Mouse (Mus musculus) heart, adult 2 months (tissue): Measurements from ENCODE around the gene Gm26920. TPM values are rescaled to one million over a fixed set of nuclear protein-coding genes. Genes with fewer than 3 reads are reported as not detected.

ENCODE experiments used
- DNase-seq, 2 experiments: peaks; one replicate each; pipeline ENCODE4 v3.0.0; 2021
- H3K27ac ChIP-seq: fragments of 200-600 bp; 2 replicates; pipeline ENCODE4 v1.8.1; 2022
- H3K27me3 ChIP-seq: fragments of 200-500 bp; 2 replicates; pipeline ENCODE4 v1.6.1; 2012; ENCODE audit warnings: mild to moderate bottlenecking, low read length, inconsistent platforms, mixed read lengths; ENCODE audit not compliant: control insufficient read depth, insufficient read depth
- H3K36me3 ChIP-seq: fragments of 200-500 bp; 2 replicates; pipeline ENCODE4 v1.6.1; 2012; ENCODE audit warnings: low read length, inconsistent platforms; ENCODE audit not compliant: control insufficient read depth, insufficient read depth
- H3K4me1 ChIP-seq: fragments of 200-500 bp; 2 replicates; pipeline ENCODE4 v1.6.1; 2011; ENCODE audit warnings: low read length; ENCODE audit not compliant: control insufficient read depth, insufficient read depth
- H3K4me3 ChIP-seq: fragments of 200-600 bp; 2 replicates; pipeline ENCODE4 v1.8.1; 2022
- H3K79me2 ChIP-seq: fragments of 200-500 bp; replicated peaks from 2 replicates; pipeline ENCODE4 v1.6.1; 2012; ENCODE audit warnings: mild to moderate bottlenecking, inconsistent platforms, low read length, moderate library complexity, mixed read lengths; ENCODE audit not compliant: control insufficient read depth, insufficient read depth
- H3K9ac ChIP-seq: fragments of 200-500 bp; 2 replicates; pipeline ENCODE4 v1.6.1; 2012; ENCODE audit warnings: low read depth, mild to moderate bottlenecking, control low read depth, inconsistent platforms, low read length, mixed read lengths
- CTCF ChIP-seq: fragments of 200-600 bp; IDR thresholded peaks from 2 replicates; pipeline ENCODE4 v1.8.1; 2022; ENCODE audit warnings: antibody characterized with exemption, mild to moderate bottlenecking, moderate library complexity
- EP300 ChIP-seq: fragments of 200-500 bp; IDR thresholded peaks from 2 replicates; pipeline ENCODE4 v1.6.1; 2011; ENCODE audit warnings: low read depth, low read length, control low read depth; ENCODE audit not compliant: insufficient read depth
- POLR2A ChIP-seq: fragments of 200-500 bp; IDR thresholded peaks from 2 replicates; pipeline ENCODE4 v1.6.1; 2011; ENCODE audit warnings: mild to moderate bottlenecking, low read depth, low read length, control low read depth; ENCODE audit not compliant: insufficient read depth
- WGBS: fragments of 180-500 bp; shearing (Covaris S2); methylation state at CpG from one replicate; pipeline ENCODE4 v1.1.7; 2018; 5-methylcytosine and 5-hydroxymethylcytosine counted together
- intact Hi-C: fragments of 180-260 bp; cut with DNase I; formaldehyde crosslinking; loops from one replicate; pipeline ENCODE4 v1.15.1; 2025
- polyA plus RNA-seq: library from polyadenylated mRNA; depleted of rRNA; stranded (reverse); fragments of >200 nt; gene quantifications from 2 replicates; pipeline ENCODE4 v1.2.3, GENCODE M21; 2012
- total RNA-seq, 2 experiments: library from RNA; stranded (reverse); gene quantifications; 2 replicates each; pipeline ENCODE4 v1.2.3; 2021

The Gm26920 gene
- total and polyA plus RNA-seq, 3 experiments: 0.84 TPM; not detected in 2

DNA sequence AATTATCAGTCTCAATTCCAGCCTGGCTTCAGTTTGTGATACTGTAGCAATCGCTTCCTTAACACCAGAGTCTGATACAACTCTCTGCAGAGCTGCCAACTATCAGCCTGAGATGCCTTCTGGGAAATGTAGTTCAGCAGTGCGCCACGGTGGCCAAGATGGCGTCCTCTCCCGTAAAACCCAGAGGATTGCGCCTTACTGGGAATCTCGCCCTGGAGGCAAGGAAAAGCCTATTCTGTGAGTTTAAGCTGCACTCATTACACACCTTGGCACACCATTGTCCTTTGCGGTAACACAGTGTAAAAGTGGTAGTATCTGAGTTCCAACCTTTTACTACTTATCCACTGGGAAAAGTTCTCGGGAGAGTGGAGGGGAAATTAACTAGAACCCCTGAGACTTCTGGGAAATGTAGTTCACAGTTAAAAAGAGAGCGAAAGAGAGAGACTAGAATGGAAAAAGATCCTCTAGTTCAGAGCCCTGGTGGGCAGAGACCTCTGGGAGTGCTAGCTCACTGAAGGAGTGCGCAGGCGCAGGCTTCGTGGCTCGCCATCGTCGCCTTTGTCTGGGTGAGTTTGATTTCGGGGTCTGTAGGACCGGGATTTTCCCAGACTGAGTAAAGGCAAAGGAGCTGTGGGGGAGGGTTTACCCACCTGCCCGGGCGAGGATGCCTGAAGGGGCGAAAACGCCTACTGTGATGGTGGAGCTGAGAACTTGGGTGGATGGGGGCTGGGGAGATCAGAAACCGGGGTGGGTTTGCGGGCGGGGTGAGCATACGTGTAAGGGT lies 4.6 kb upstream of the Gm26920 start, which contains the start of gene Zfp260:
Gene Zfp260 (plus strand): TSS at position 132 of the 784 bp plus-strand sequence.
- Histone ChIP-seq H3K9ac (peak within 1 kb of the TSS; percentile 81), H3K27me3 (no peaks in the 10 kb centered on the region), H3K4me3 (peak within 1 kb of the TSS; percentile 63), H3K79me2 (peaks cover 2% of the 10 kb centered on the region; the same call in 1 of the 2 replicates), H3K4me1 (peaks cover 3% of the 10 kb centered on the region), H3K36me3 (peaks cover 1% of the 10 kb centered on the region), H3K27ac (peak within 1 kb of the TSS; percentile 96)
- under 1% methylated on average over 26 of the region's 26 CpGs for WGBS
- peak; percentile 90 to 93 for DNase-seq
- intact Hi-C loops: loop anchor here (1.0 to 5.0 kb wide), 2 partner anchors 75 to 188 kb away; partner anchors contain the start of genes Zfp27 and Zfp383
- peak; percentile 42; the same call in 1 of the 2 replicates for TF ChIP-seq EP300
- peak; percentile 45 for TF ChIP-seq CTCF
- peak; percentile 90 for TF ChIP-seq POLR2A

DNA sequence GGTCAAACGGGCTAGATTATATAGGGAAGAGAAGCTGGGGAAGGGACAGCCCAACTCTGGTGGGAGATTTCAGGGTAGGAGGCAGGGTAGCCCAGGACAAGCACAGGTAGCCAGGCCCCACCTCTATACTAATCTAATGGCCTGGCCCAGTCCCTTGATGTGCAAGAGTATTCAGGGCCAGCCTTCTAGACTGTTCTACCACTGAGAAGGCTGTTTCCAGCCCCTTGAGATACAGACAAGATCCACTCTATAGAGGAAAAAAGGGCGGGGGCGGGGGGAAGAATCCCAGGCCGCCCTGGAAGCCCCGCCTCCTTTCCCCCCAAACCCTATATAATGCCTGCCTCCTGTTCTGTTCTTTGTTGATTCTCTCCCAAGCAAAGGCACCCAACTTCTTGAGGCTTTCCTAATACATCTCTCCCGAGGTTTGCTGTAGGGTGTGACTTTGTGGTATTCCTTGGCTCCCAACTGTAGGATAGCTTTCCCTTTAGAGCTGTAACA lies 3.8 kb upstream of the Gm26920 start:
- Histone ChIP-seq H3K36me3 (no peaks in the 10 kb centered on the region), H3K79me2 (peaks cover 2% of the 10 kb centered on the region; the same call in 1 of the 2 replicates), H3K4me1 (peaks cover 5% of the 10 kb centered on the region), H3K27ac (peak overlapping the region; percentile 96), H3K27me3 (no peaks in the 10 kb centered on the region), H3K9ac (no peak overlapping the region), H3K4me3 (peak overlapping the region; percentile 63; the same call in 1 of the 2 replicates)
- TF ChIP-seq CTCF: no peak
- no peak for TF ChIP-seq POLR2A
- no peak for TF ChIP-seq EP300
- 73% methylated on average over 6 of the region's 6 CpGs for WGBS
- no peak for DNase-seq
- intact Hi-C loops: loop anchor here (5.0 kb wide), 1 partner anchor 187 kb away; the partner anchor contains the start of genes Zfp27 and Zfp383

DNA sequence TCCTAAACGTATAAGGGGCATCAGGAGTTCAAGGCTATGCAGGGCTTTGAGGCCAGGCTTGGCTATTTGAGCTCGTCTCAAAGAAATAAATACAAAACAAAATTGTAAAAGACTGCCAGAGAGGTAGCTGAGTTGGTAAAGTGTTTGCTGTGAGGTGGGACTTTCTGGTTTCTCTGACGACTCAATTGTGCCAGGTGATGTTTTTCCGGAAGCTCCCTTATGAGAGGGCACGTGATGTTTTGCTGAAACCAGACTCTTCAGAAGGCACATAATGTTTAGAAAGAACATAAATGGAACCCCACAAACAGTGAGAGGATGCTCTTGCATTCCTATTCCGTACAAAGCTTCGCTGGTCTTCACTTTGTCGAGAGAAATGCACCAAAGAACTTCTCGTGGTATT lies 2.5 kb upstream of the Gm26920 start:
- no peaks in the 10 kb centered on the region for H3K36me3 ChIP-seq
- intact Hi-C loops: loop anchor here (5.0 kb wide), 1 partner anchor 185 kb away; the partner anchor contains the start of genes Zfp27 and Zfp383

GRCm38 (mm10) chr7:30090970-30091585 lies 868 bp upstream of the Gm26920 start:
- H3K36me3 ChIP-seq: no peaks in the 10 kb centered on the region
- intact Hi-C loops: loop anchor here (2.0 to 5.0 kb wide), 2 partner anchors 40 to 184 kb away; partner anchors contain the start of genes Zfp14, Zfp27 and Zfp383
- H3K27ac ChIP-seq: peak overlapping the region; percentile 73
- WGBS: 5% methylated on average over 9 of the region's 9 CpGs
- peak overlapping the region; percentile 86 for H3K4me3 ChIP-seq
- no peak for TF ChIP-seq POLR2A
- TF ChIP-seq CTCF: peak; percentile 71
- no peak for TF ChIP-seq EP300
- no peaks in the 10 kb centered on the region; the same call in 1 of the 2 replicates for H3K79me2 ChIP-seq
- peaks cover 4% of the 10 kb centered on the region for H3K4me1 ChIP-seq
- peak overlapping the region; percentile 44 for H3K9ac ChIP-seq
- no peaks in the 10 kb centered on the region for H3K27me3 ChIP-seq
- no peak for DNase-seq

More for the DNA sequence above, 2.5 kb upstream of the Gm26920 start:
- H3K27me3 ChIP-seq: no peaks in the 10 kb centered on the region
- no peaks in the 10 kb centered on the region; the same call in 1 of the 2 replicates for H3K79me2 ChIP-seq
- H3K4me3 ChIP-seq: no peak overlapping the region
- H3K27ac ChIP-seq: no peak overlapping the region
- no peak for TF ChIP-seq POLR2A
- TF ChIP-seq EP300: no peak
- no peak for TF ChIP-seq CTCF
- 81% methylated on average over 9 of the region's 9 CpGs for WGBS
- no peak for DNase-seq
- no peak overlapping the region for H3K9ac ChIP-seq
- H3K4me1 ChIP-seq: peaks cover 5% of the 10 kb centered on the region

DNA sequence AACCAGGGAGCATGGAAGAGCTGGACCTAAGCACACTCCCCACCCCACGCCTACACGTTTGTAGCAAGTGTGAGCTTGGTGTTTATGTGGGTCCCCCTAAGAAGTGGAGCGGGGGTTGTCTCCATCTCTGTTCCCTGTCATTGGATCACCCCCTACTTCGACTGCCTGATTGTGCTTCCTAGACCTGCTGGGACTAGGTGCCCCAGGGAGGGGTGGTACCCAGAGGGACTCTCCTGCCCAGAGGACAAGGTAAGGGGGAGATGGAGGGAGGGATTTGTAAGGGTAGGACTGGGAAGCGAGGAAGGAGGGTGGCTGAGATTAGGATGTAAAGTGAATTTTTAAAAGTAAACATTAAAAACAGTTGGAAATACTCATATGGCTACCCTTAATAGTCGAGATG lies 805 bp downstream of the Gm26920 start:
- Histone ChIP-seq H3K4me3 (peak overlapping the region; percentile 86), H3K9ac (no peak overlapping the region; the same call in 1 of the 2 replicates), H3K36me3 (no peaks in the 10 kb centered on the region), H3K4me1 (peaks cover 3% of the 10 kb centered on the region), H3K79me2 (no peaks in the 10 kb centered on the region), H3K27me3 (no peaks in the 10 kb centered on the region), H3K27ac (no peak overlapping the region)
- DNase-seq: no peak
- TF ChIP-seq POLR2A (no peak), CTCF (no peak), EP300 (no peak)
- WGBS: 34% methylated on average over 6 of the region's 6 CpGs
- intact Hi-C loops: loop anchor here (2.0 to 5.0 kb wide), 2 partner anchors 17 to 33 kb away; partner anchors contain the start of genes Zfp382 and Zfp82
